Mouse (Mus musculus): ENCODE data around the gene Men1.

The Men1 gene

GRCm38 (mm10) chr19:6390251-6390650, 55.5 kb downstream of the Men1 start:
- no peak for DNase-seq (ENCODE audit: low read depth, low spot score)

Measured in CD4-positive helper T cell, adult 2 months (primary cell).